Mouse (Mus musculus): ENCODE data around the gene Msmb. TPM values are rescaled to one million over a fixed set of nuclear protein-coding genes. Genes with fewer than 3 reads are reported as not detected.
A peak's percentile ranks its signal among the peaks of the same experiment; 100 is the strongest.

Gene Msmb
- polyA plus RNA-seq, 1 experiment = not detected

- H3K27ac ChIP-seq (ENCODE audit: insufficient read depth, low read length) = peak overlapping the region; percentile 74; the same call in 1 of the 2 replicates
- TF ChIP-seq CTCF (IDR thresholded peaks at IDR 0.05; ENCODE audit: borderline replicate concordance, insufficient read depth, low read length) (no peak), POLR2A (IDR thresholded peaks at IDR 0.05; ENCODE audit: low read depth, low read length) (no peak)
- peaks cover 3% of the 10 kb centered on the region for H3K4me1 ChIP-seq (ENCODE audit: control insufficient read depth, insufficient read depth, low read length)
- peak overlapping the region; percentile 89 for H3K4me3 ChIP-seq (ENCODE audit: insufficient read depth, low read length)
Observed at GRCm38 (mm10) chr14:32160563-32160962, 18.7 kb downstream of the Msmb start.

GRCm38 (mm10) chr14:32161090-32161885 is 19.5 kb downstream of the Msmb start:
- Histone ChIP-seq H3K27ac (ENCODE audit: insufficient read depth, low read length) (no peak overlapping the region), H3K4me1 (ENCODE audit: control insufficient read depth, insufficient read depth, low read length) (peaks cover 3% of the 10 kb centered on the region), H3K4me3 (ENCODE audit: insufficient read depth, low read length) (peak overlapping the region; percentile 89)
- TF ChIP-seq CTCF (IDR thresholded peaks at IDR 0.05; ENCODE audit: borderline replicate concordance, insufficient read depth, low read length) (no peak), POLR2A (IDR thresholded peaks at IDR 0.05; ENCODE audit: low read depth, low read length) (no peak)

GRCm38 (mm10) chr14:32162231-32162630 is 20.4 kb downstream of the Msmb start:
- TF ChIP-seq POLR2A (IDR thresholded peaks at IDR 0.05; ENCODE audit: low read depth, low read length) = no peak
- no peak for TF ChIP-seq CTCF (IDR thresholded peaks at IDR 0.05; ENCODE audit: borderline replicate concordance, insufficient read depth, low read length)
- H3K27ac ChIP-seq (ENCODE audit: insufficient read depth, low read length) = no peak overlapping the region
- peaks cover 7% of the 10 kb centered on the region for H3K4me1 ChIP-seq (ENCODE audit: control insufficient read depth, insufficient read depth, low read length)
- H3K4me3 ChIP-seq (ENCODE audit: insufficient read depth, low read length) = no peak overlapping the region

- TF ChIP-seq CTCF (IDR thresholded peaks at IDR 0.05; ENCODE audit: borderline replicate concordance, insufficient read depth, low read length) (no peak), POLR2A (IDR thresholded peaks at IDR 0.05; ENCODE audit: low read depth, low read length) (no peak)
- no peak overlapping the region for H3K27ac ChIP-seq (ENCODE audit: insufficient read depth, low read length)
- peaks cover 11% of the 10 kb centered on the region for H3K4me1 ChIP-seq (ENCODE audit: control insufficient read depth, insufficient read depth, low read length)
- H3K4me3 ChIP-seq (ENCODE audit: insufficient read depth, low read length) = no peak overlapping the region
Observed at GRCm38 (mm10) chr14:32163203-32163888, 21.5 kb downstream of the Msmb start.

- Histone ChIP-seq H3K4me3 (ENCODE audit: insufficient read depth, low read length) (no peak overlapping the region), H3K27ac (ENCODE audit: insufficient read depth, low read length) (peak overlapping the region; percentile 86), H3K4me1 (ENCODE audit: control insufficient read depth, insufficient read depth, low read length) (peaks cover 11% of the 10 kb centered on the region)
- no peak for TF ChIP-seq POLR2A (IDR thresholded peaks at IDR 0.05; ENCODE audit: low read depth, low read length)
- no peak for TF ChIP-seq CTCF (IDR thresholded peaks at IDR 0.05; ENCODE audit: borderline replicate concordance, insufficient read depth, low read length)
Observed at GRCm38 (mm10) chr14:32164173-32165051, 22.6 kb downstream of the Msmb start.

- Histone ChIP-seq H3K4me3 (ENCODE audit: insufficient read depth, low read length) (peak overlapping the region; percentile 30), H3K27ac (ENCODE audit: insufficient read depth, low read length) (peak overlapping the region; percentile 86), H3K4me1 (ENCODE audit: control insufficient read depth, insufficient read depth, low read length) (peaks cover 11% of the 10 kb centered on the region)
- TF ChIP-seq POLR2A (IDR thresholded peaks at IDR 0.05; ENCODE audit: low read depth, low read length) (no peak), CTCF (IDR thresholded peaks at IDR 0.05; ENCODE audit: borderline replicate concordance, insufficient read depth, low read length) (no peak)
Observed at GRCm38 (mm10) chr14:32165278-32166061, 23.6 kb downstream of the Msmb start.

GRCm38 (mm10) chr14:32166062-32166441 is 24.2 kb downstream of the Msmb start:
- H3K4me3 ChIP-seq (ENCODE audit: insufficient read depth, low read length) = peak overlapping the region; percentile 30

GRCm38 (mm10) chr14:32166840-32167239 is 25.0 kb downstream of the Msmb start:
- Histone ChIP-seq H3K27ac (ENCODE audit: insufficient read depth, low read length) (0 out of 2 replicates have a peak overlapping the region, but pooled peaks have one; percentile 13), H3K4me1 (ENCODE audit: control insufficient read depth, insufficient read depth, low read length) (peaks cover 8% of the 10 kb centered on the region), H3K4me3 (ENCODE audit: insufficient read depth, low read length) (no peak overlapping the region)
- no peak for TF ChIP-seq POLR2A (IDR thresholded peaks at IDR 0.05; ENCODE audit: low read depth, low read length)
- TF ChIP-seq CTCF (IDR thresholded peaks at IDR 0.05; ENCODE audit: borderline replicate concordance, insufficient read depth, low read length) = no peak

More at GRCm38 (mm10) chr14:32166062-32166441, 24.2 kb downstream of the Msmb start:
- Histone ChIP-seq H3K27ac (ENCODE audit: insufficient read depth, low read length) (0 out of 2 replicates have a peak overlapping the region, but pooled peaks have one; percentile 22), H3K4me1 (ENCODE audit: control insufficient read depth, insufficient read depth, low read length) (peaks cover 10% of the 10 kb centered on the region)
- no peak for TF ChIP-seq CTCF (IDR thresholded peaks at IDR 0.05; ENCODE audit: borderline replicate concordance, insufficient read depth, low read length)
- no peak for TF ChIP-seq POLR2A (IDR thresholded peaks at IDR 0.05; ENCODE audit: low read depth, low read length)
